Mouse (Mus musculus): ENCODE data around the gene 4921530L21Rik.

- TF ChIP-seq CTCF (IDR thresholded peaks at IDR 0.05; ENCODE audit: extremely low read depth, insufficient read depth, low read length) (no peak), POLR2A (IDR thresholded peaks at IDR 0.05; ENCODE audit: extremely low read depth, insufficient read depth, low read length) (no peak)
Measured at GRCm38 (mm10) chr14:95880954-95881353, at the start of gene 4921530L21Rik.

All from cortical plate, adult 2 months (tissue).